Mouse (Mus musculus): ENCODE results near the gene Ccm2. TPM values are rescaled to one million over a fixed set of nuclear protein-coding genes. Genes with fewer than 3 reads are reported as not detected.

The Ccm2 gene
- total RNA-seq, 1 experiment from 2014 or later = 39.4 TPM

DNA sequence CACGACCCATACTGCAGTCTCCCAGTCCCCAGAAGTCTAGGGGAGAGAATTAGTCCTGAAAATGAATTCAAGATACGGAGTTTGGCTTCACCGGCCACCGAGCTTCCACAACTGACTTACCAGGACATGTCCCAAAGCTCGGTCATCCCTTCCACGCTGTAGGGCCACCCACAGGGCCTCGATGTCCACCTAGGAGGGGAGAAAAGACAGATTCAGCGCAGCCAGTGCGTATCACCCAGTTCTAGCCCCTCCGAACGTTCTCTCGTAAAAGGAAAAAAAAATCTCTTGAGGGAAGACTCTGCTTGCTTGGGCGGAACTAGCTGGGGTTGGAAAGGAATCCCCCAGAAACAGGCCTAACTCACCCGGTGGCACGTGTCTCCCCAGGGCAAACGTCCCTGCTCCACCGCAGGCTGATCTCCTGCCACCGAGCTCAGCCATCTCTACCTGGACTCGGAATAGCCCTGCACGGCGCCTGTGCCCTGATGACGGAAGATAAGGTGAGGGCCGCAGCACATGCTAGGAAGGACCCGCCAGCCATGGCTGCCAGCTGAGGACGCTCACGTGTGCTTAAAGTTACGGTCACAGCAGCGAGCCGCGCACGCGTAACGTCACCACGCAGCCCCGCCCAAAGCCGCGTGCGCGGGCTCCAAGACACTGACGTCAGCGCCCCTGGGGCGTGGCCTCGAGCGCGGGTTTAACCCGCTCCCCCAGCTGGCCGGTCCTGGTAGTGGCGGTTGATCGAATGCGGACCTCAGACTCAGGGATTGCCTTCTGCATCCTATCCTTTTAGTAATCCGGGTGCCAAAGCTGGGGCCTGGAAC, 18.3 kb upstream of the Ccm2 start:
- peak; percentile 93 for ATAC-seq (replicated peaks; ENCODE audit: low read depth, poor library complexity, severe bottlenecking)

DNA sequence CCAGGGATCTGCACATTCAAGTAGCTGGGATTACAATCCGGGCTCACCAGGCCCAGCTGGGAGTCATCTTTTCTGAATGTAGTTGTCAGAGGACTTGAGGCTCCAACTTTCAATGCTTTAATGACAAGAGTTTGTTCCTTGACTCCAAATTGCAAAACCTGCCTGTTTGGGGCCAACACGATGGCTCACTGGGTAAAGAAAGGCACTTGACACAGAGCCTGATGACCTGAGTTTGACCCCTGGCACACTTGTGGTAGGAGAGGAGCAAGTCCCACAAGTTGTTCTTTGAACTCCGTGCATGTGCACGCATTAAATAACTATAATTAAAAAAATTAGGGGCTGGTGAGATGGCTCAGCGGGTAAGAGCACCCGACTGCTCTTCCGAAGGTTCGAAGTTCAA, 16.7 kb upstream of the Ccm2 start:
- no peak for ATAC-seq (replicated peaks; ENCODE audit: low read depth, poor library complexity, severe bottlenecking)

- ATAC-seq (replicated peaks; ENCODE audit: low read depth, poor library complexity, severe bottlenecking) = no peak
These were observed 15.9 kb upstream of the Ccm2 start for GRCm38 (mm10) chr11:6530746-6531145.

GRCm38 (mm10) chr11:6544683-6545082, 2.0 kb upstream of the Ccm2 start:
- no peak for ATAC-seq (replicated peaks; ENCODE audit: low read depth, poor library complexity, severe bottlenecking)

DNA sequence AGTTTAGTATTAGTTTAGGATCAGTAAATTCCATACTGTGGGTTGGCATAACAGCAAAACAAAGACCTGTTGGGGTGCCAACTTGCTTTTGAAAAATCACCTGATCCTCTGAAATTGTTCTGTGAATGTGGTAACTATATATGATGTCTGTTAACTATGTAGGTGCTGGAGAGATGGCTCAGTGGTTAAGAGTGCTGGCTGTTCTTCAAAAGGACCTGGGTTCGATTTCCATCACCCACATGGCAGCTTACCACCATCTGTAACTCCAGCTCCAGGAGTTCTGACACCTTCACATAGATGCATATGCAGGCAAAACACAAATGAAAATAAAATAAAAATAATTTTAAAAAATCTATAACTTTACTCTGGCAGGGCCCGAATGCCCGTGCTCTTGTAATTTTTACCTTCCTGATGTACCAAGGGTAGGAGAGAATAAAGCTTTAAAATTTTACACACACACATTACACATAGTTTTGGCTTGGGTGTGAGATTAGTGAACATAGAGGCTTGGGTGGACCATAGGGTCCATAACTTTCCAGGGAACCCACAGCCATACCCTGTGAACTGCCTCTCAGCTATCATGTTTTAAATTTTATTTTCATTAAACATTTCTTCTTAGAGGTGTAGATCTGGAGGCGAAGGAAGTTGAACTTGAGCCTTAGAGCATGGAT, 1.4 kb upstream of the Ccm2 start:
- ATAC-seq (replicated peaks; ENCODE audit: low read depth, poor library complexity, severe bottlenecking) = no peak

- ATAC-seq (replicated peaks; ENCODE audit: low read depth, poor library complexity, severe bottlenecking) = no peak
These were observed 862 bp upstream of the Ccm2 start for GRCm38 (mm10) chr11:6545857-6546192.

GRCm38 (mm10) chr11:6547037-6547680, 472 bp downstream of the Ccm2 start:
- peak; percentile 62 for ATAC-seq (replicated peaks; ENCODE audit: low read depth, poor library complexity, severe bottlenecking)

DNA sequence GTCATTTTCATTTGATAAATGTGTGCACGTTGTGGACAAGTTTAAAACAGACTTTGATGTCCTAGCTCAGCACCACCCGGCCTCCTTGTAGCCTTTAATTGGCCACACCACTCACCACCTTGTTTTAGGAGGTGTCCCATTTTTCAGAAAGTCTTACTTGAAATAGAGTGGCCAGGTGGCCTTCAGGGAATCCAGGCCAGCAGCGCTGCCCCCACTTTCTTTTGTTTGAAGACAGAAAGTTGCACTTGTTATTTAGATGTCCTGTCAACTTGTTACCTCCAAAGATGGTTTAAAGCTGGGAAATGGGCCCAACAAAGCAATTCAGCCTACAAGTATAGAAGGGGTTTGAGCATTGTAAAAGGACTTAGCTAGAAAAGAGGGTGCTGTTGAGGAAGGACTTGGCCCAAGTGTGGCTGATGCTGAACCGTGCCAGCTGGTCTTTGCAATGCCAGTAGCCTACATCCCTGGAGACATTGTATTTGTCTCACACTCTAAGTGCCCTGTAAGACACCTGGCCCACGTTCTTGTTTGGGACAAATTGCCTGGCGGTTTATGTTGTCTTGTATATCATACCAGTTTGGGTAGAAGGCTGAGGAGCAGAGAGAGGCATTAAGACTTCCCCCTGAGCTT, 1.1 kb downstream of the Ccm2 start:
- no peak for ATAC-seq (replicated peaks; ENCODE audit: low read depth, poor library complexity, severe bottlenecking)

DNA sequence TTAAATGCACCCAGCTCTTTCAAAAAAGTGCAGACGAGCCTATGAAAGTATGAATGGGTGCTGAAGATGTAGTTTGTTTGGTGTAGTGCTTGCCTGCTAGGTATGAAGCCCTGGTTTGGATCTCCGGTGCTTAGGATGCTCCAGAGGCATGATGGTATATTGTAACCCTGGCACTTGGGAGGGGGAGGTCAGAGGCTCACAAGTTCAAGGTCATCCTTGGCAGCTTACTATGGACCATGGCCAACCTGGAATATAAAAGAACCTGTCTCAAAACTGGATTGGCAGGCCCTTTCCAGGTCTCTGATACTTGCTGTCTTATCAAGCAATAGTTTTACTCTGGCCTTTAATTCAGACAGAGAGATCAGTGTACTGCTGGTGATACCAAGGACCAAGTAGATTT, 3.1 kb downstream of the Ccm2 start:
- ATAC-seq (replicated peaks; ENCODE audit: low read depth, poor library complexity, severe bottlenecking) = no peak

DNA sequence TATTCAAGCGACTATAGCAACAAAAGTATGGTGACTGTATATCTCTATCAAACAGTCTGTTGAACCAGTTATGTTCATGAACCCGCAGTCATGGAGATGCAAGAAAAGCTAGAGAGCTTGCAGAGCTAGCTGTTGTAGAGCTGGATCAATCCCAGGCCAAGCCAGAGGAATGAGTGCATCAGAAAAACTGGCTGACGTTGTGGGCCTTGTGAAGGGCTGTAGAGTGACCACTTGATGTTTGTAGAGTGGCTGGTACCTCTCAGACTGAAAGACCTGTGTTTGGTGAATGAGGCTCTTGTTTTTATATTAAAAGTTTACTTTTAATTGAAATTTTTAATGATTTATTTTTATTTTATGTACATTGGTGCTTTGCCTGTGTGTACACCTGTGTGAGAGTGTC, 3.5 kb downstream of the Ccm2 start:
- ATAC-seq (replicated peaks; ENCODE audit: low read depth, poor library complexity, severe bottlenecking) = no peak

GRCm38 (mm10) chr11:6558234-6558633, 11.5 kb downstream of the Ccm2 start:
- no peak for ATAC-seq (replicated peaks; ENCODE audit: low read depth, poor library complexity, severe bottlenecking)

DNA sequence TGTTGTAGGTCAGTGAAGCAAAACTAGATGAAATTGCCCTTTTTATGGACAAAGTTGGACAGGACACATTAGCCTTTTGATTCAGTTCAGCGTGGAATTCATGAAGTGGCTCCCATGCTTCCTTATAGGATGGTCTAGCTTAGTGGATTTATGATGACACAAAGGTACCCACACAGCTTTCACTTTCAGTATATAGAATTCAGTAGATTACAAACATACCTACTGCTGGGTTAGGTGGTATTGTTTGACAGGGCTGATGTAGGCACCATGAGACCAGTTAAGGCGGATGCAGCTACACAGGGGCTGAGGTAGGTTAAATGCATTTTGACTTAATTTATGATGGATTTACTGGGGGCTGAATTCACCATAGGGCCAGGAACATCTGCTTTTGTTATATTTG, 13.3 kb downstream of the Ccm2 start:
- no peak for ATAC-seq (replicated peaks; ENCODE audit: low read depth, poor library complexity, severe bottlenecking)

GRCm38 (mm10) chr11:6560655-6561360, 14.1 kb downstream of the Ccm2 start:
- ATAC-seq (replicated peaks; ENCODE audit: low read depth, poor library complexity, severe bottlenecking) = peak; percentile 79

DNA sequence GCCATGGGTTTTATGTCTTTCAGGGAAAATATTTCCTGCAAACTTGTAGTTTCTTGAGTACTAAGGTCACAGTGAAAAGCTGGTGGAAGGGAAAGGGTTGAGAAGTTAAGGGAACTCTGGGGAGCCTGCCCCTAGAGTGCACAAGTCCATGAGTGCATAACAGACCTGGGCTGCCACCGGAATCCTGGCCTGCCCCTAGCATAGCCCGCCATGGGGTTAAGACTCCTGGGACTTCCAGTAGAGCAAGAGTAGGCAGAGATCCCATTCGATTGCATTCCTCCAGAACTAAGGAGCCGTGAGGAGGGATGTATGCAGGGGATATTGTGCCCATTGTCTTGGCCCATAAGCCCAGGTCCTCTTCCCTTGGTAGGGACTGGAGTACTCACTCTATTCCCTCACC, 14.8 kb downstream of the Ccm2 start:
- no peak for ATAC-seq (replicated peaks; ENCODE audit: low read depth, poor library complexity, severe bottlenecking)

DNA sequence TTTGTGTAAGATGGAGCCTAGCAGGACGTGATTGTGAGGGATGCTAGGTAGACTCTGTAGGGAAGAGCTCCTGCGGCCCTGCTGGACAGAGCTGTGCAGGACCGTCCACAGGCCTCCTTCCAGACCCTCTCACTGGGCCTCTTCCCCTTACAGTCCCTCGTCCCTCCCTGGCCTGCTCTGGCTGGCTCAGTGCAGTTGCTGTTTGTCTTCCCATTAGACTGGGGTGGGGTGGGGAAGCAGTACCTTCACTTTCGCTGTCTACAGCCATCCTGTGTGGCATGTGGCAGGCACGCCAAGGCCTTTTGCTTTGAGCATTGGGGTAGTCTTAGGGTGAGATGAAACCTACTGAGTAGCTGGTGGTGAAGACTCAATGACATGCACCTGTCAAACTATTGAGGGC, 15.7 kb downstream of the Ccm2 start:
- ATAC-seq (replicated peaks; ENCODE audit: low read depth, poor library complexity, severe bottlenecking) = peak; percentile 42

- ATAC-seq (replicated peaks; ENCODE audit: low read depth, poor library complexity, severe bottlenecking) = no peak
These were observed 16.5 kb downstream of the Ccm2 start for GRCm38 (mm10) chr11:6563201-6563600.

DNA sequence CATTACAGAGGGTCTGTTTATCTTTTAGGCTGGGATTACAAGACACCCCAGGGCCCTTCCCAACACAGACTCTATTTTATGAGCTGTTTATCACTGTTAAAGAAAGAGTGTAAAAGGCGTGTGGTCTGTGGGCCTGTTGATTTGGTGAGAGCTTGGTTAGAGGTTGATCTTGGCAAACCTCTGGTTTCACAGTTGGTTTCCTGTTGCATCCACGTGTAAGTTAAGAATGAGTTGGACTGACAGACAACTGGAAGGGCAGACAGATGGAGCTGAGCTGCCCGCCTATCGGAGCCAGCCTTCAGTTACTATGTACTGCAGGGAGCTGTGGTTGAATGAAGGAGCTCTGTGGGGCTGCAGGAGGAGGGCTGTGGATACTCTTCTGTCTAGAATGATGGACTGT, 19.8 kb downstream of the Ccm2 start:
- peak; percentile 50 for ATAC-seq (replicated peaks; ENCODE audit: low read depth, poor library complexity, severe bottlenecking)

- ATAC-seq (replicated peaks; ENCODE audit: low read depth, poor library complexity, severe bottlenecking) = peak; percentile 72
These were observed 21.3 kb downstream of the Ccm2 start for GRCm38 (mm10) chr11:6567951-6568350.

DNA sequence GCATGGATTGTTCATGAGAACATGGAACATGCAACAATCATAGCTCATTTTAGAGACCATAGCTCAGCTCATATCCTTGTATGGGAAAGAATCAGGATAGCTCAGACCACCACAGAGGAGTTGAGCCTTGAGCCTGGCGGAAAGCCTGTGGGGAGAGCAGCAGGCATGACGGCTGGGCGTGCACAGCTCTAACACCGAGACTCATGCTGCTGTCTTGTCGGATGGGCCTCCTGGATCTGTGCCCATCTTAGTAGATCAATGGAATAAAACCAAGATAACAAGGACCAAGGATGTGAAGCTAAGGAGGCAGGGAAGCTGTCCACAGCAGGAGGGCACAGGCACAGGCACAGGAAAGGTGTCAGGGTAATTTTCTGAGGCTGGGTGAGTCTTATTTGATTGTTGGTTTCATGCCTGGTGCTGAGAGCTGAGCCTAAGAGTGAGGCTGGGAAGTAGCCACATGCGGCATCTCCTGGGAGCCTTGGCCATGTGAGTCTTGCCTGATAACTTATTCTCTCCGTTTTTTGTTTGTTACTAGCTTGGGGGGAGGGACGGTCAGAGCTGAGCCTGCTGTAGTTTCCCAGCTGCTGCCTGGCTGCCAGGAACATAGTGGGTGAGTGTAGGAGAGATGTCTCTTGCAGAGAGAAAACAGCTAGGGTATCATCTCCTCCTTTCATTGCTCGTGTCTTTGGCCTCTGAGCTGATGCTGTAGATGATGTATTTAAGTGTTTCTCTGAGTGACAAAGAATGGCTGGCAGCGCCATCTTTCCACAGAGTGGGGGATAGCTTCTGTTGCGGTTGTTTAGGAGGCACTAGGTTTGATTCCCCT, 22.1 kb downstream of the Ccm2 start:
- ATAC-seq (replicated peaks; ENCODE audit: low read depth, poor library complexity, severe bottlenecking) = no peak

DNA sequence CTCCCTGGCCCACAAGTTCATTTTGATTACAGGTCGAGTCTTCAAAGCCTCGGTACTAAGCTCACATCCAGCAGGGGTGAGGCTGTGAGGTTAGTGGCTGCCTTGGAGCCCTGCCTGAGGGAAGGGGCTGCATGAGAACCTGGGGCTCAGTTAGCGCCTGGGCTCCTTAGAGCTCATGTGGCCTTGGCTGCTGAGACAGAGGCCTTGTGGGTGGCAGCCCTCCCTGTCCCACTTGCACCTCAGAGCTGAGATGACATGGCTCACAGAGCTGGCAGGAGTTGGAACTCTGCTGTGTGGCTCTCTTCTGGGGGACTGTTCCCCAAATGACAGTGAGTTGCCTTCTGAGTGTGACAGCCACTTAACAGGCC, 22.7 kb downstream of the Ccm2 start:
- no peak for ATAC-seq (replicated peaks; ENCODE audit: low read depth, poor library complexity, severe bottlenecking)

Data from common myeloid progenitor, adult 5-6 weeks (primary cell).